Mouse (Mus musculus): Measurements from ENCODE around the gene Cd6. TPM values are rescaled to one million over a fixed set of nuclear protein-coding genes. Genes with fewer than 3 reads are reported as not detected.

The Cd6 gene
- polyA plus RNA-seq, 1 experiment from 2014 or later = not detected

- H3K27ac ChIP-seq = no peak overlapping the region
- H3K9ac ChIP-seq = no peak overlapping the region
- H3K36me3 ChIP-seq (replicated peaks) = no peaks in the 10 kb centered on the region
- no peak for ATAC-seq (ENCODE audit: low FRiP score)
- no peak overlapping the region for H3K4me2 ChIP-seq
- H3K9me3 ChIP-seq = no peaks in the 10 kb centered on the region
- no peaks in the 10 kb centered on the region for H3K4me1 ChIP-seq
- no peak overlapping the region for H3K4me3 ChIP-seq (replicated peaks)
- WGBS = 70% methylated on average over 6 of the region's 6 CpGs
- no peaks in the 10 kb centered on the region for H3K27me3 ChIP-seq
Measured at GRCm38 (mm10) chr19:10768694-10769428, 61.0 kb downstream of the Cd6 start.

DNA sequence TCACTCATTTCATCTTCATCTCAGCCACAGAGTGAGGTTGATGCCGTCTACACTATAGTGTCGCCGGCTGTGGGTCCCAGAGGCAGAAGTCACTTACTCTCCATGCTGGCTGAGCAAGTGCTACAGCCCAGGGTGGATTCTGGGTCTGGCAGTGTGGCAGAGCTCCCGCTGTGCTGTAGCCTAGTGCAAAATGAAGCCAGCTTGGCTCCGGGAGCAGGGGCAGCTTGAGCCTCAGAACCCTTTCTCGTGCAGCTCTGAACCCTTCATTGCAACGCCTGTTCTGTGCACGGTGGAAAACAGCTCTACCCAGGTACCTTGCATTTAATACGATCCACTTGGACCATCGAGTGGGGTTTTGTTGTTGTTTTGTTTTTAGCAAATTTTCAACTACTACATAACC is 62.2 kb downstream of the Cd6 start:
- no peaks in the 10 kb centered on the region for H3K27me3 ChIP-seq
- H3K9ac ChIP-seq = no peak overlapping the region
- H3K27ac ChIP-seq = no peak overlapping the region
- no peak for ATAC-seq (ENCODE audit: low FRiP score)
- no peak overlapping the region for H3K4me3 ChIP-seq (replicated peaks)
- no peaks in the 10 kb centered on the region for H3K4me1 ChIP-seq
- H3K36me3 ChIP-seq (replicated peaks) = no peaks in the 10 kb centered on the region
- no peak overlapping the region for H3K4me2 ChIP-seq
- 87% methylated on average over 10 of the region's 10 CpGs for WGBS
- no peaks in the 10 kb centered on the region for H3K9me3 ChIP-seq

- WGBS = 86% methylated on average over 21 of the region's 21 CpGs
- H3K9me3 ChIP-seq = no peaks in the 10 kb centered on the region
Measured at GRCm38 (mm10) chr19:10763381-10764031, 66.4 kb downstream of the Cd6 start.

DNA sequence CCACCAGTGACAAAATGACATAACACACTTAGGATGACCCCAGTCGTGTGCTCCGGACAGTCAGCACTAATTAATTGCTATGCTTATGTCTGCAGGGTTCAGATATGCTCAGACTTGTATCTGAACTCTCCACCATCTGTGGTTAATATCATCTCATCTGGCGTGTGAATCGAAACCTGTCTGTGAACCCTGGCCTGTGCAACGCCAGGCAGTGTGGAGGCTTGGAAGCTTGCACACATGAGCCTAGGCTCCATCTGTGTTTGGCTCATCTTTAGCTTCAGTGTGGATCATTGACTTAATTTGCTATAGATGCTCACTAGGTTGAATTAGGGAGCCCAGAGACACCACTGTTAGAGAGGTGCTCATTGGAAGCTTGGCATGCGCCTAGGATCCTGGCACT is 67.4 kb downstream of the Cd6 start:
- H3K4me3 ChIP-seq (replicated peaks) = no peak overlapping the region
- H3K9ac ChIP-seq = no peak overlapping the region
- 89% methylated on average over 6 of the region's 6 CpGs for WGBS
- no peak for ATAC-seq (ENCODE audit: low FRiP score)
- H3K27me3 ChIP-seq = no peaks in the 10 kb centered on the region
- H3K36me3 ChIP-seq (replicated peaks) = no peaks in the 10 kb centered on the region
- H3K4me2 ChIP-seq = no peak overlapping the region
- no peaks in the 10 kb centered on the region for H3K9me3 ChIP-seq
- 0 out of 2 replicates have a peak, but pooled peaks cover 4% of the 10 kb centered on the region for H3K4me1 ChIP-seq
- no peak overlapping the region for H3K27ac ChIP-seq

More at GRCm38 (mm10) chr19:10763381-10764031, 66.4 kb downstream of the Cd6 start:
- Histone ChIP-seq H3K4me3 (replicated peaks) (no peak overlapping the region), H3K27ac (no peak overlapping the region), H3K9ac (no peak overlapping the region), H3K27me3 (no peaks in the 10 kb centered on the region), H3K4me1 (0 out of 2 replicates have a peak, but pooled peaks cover 4% of the 10 kb centered on the region), H3K4me2 (no peak overlapping the region), H3K36me3 (replicated peaks) (no peaks in the 10 kb centered on the region)
- no peak for ATAC-seq (ENCODE audit: low FRiP score)

DNA sequence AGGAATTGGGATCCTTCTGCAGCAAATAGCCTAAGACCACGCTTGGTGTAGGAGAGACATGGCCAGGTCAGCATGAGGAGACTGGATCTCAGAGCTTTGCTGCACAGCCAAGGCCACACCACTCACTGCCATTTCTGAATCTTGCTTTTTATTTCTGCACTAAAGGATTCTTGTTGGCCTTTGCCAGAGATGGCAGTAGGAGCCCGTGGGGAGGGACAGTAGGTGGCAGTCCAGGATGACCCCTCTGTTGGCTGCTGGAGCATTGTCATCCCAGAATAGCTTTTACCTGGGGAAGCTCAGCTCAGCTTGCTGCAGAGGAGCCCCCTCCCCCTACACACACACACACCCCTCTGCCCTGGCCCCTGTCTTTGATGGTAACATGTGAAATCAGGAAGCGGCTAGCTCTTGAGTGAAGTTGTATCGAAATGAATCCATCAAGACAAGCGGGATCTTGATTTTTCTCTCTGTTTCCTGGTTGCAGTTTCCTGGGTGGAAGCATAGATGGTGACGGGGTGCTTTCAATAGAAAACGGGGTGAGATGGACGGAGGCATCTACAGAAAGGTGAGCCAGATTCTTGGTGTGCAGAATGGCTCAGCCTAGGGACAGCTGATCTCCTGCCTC is 68.0 kb downstream of the Cd6 start:
- Histone ChIP-seq H3K27me3 (no peaks in the 10 kb centered on the region), H3K27ac (no peak overlapping the region), H3K36me3 (replicated peaks) (no peaks in the 10 kb centered on the region), H3K4me1 (0 out of 2 replicates have a peak, but pooled peaks cover 4% of the 10 kb centered on the region), H3K4me3 (replicated peaks) (no peak overlapping the region), H3K4me2 (no peak overlapping the region), H3K9ac (no peak overlapping the region), H3K9me3 (no peaks in the 10 kb centered on the region)
- no peak for ATAC-seq (ENCODE audit: low FRiP score)
- 88% methylated on average over 8 of the region's 8 CpGs for WGBS

DNA sequence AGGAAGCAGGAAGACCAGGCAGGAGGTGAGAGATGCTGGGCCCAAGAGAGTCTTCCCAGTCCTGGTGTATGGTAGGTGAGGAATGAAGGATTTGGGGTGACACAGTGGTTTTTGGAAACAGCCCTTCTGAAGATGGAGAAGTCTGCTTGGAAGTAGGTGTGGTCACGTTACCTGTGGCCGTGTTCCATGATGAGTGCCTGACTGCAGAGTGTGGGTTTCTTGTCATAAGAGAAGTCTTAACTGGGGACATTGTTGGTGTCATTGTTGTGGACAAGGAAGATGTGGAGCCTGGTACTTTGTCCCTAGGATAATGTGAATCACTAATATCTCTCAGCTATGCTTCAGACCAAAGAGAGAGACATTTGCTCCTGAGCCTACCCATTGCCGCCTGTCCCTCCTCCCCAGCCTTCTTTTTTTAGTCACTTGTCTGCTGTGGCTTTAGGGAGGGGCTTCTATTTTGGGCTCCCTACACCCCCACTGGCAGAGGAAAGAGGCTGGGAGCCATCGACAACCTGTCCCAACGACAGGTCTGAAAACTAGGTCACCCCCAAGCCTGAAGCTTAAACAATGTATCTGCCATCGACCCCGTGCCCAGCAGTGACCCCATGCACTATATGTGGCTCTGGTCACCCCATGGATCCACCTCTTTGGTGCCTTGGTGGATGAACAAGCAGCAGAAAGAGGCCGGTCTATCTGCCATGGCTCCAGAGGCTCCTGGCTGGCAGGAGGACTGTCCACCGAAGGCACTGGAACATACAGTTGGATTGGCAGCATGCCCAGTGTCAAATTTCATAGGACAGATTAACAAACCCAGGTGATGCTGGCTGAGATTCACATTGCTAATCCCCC is 69.7 kb downstream of the Cd6 start:
- Histone ChIP-seq H3K9ac (no peak overlapping the region), H3K27ac (no peak overlapping the region), H3K4me2 (no peak overlapping the region), H3K4me3 (replicated peaks) (no peak overlapping the region), H3K27me3 (no peaks in the 10 kb centered on the region), H3K9me3 (no peaks in the 10 kb centered on the region), H3K36me3 (replicated peaks) (no peaks in the 10 kb centered on the region), H3K4me1 (0 out of 2 replicates have a peak, but pooled peaks cover 4% of the 10 kb centered on the region)
- WGBS = 88% methylated on average over 9 of the region's 9 CpGs
- no peak for ATAC-seq (ENCODE audit: low FRiP score)

DNA sequence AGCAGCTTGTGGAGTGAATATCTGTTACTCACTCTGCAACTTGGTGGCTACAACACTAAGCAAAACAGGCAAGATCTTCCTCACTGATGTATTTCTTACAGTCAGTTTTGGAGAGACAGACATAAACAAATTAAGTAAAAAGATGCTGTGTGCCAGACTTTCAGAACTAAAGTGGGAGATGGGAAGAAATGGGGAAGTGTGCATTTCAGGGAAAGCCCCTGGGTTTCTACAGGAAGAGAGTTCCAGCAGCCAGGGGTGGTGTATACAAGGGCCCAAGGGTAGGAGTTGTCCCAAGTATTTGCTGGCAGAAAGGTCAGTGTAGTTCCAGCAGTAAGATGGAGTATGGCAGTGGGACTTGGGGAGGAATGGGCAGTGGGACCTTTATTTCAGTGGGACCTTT is 70.3 kb downstream of the Cd6 start:
- Histone ChIP-seq H3K4me1 (0 out of 2 replicates have a peak, but pooled peaks cover 4% of the 10 kb centered on the region), H3K27ac (no peak overlapping the region), H3K9me3 (no peaks in the 10 kb centered on the region), H3K27me3 (no peaks in the 10 kb centered on the region), H3K4me2 (no peak overlapping the region), H3K9ac (no peak overlapping the region), H3K4me3 (replicated peaks) (no peak overlapping the region), H3K36me3 (replicated peaks) (no peaks in the 10 kb centered on the region)
- ATAC-seq (ENCODE audit: low FRiP score) = no peak

- no peaks in the 10 kb centered on the region for H3K27me3 ChIP-seq
- H3K4me2 ChIP-seq = no peak overlapping the region
- no peaks in the 10 kb centered on the region for H3K9me3 ChIP-seq
- no peaks in the 10 kb centered on the region for H3K36me3 ChIP-seq (replicated peaks)
- WGBS = 76% methylated on average over 6 of the region's 6 CpGs
- H3K4me1 ChIP-seq = 0 out of 2 replicates have a peak, but pooled peaks cover 4% of the 10 kb centered on the region
- no peak overlapping the region for H3K9ac ChIP-seq
- no peak overlapping the region for H3K27ac ChIP-seq
- H3K4me3 ChIP-seq (replicated peaks) = no peak overlapping the region
- ATAC-seq (ENCODE audit: low FRiP score) = no peak
Measured at GRCm38 (mm10) chr19:10758708-10759107, 71.2 kb downstream of the Cd6 start.

GRCm38 (mm10) chr19:10757526-10757925 is 72.3 kb downstream of the Cd6 start:
- no peak for ATAC-seq (ENCODE audit: low FRiP score)
- no peaks in the 10 kb centered on the region for H3K9me3 ChIP-seq
- H3K27me3 ChIP-seq = no peaks in the 10 kb centered on the region
- H3K4me2 ChIP-seq = no peak overlapping the region
- no peak overlapping the region for H3K27ac ChIP-seq
- no peak overlapping the region for H3K4me3 ChIP-seq (replicated peaks)
- H3K36me3 ChIP-seq (replicated peaks) = no peaks in the 10 kb centered on the region
- H3K9ac ChIP-seq = no peak overlapping the region
- WGBS = 91% methylated on average over 2 of the region's 2 CpGs
- 0 out of 2 replicates have a peak, but pooled peaks cover 4% of the 10 kb centered on the region for H3K4me1 ChIP-seq

- H3K4me2 ChIP-seq = no peak overlapping the region
- no peak overlapping the region for H3K9ac ChIP-seq
- H3K27ac ChIP-seq = no peak overlapping the region
- no peak for ATAC-seq (ENCODE audit: low FRiP score)
- H3K9me3 ChIP-seq = no peaks in the 10 kb centered on the region
- H3K27me3 ChIP-seq = no peaks in the 10 kb centered on the region
- no peak overlapping the region for H3K4me3 ChIP-seq (replicated peaks)
- H3K4me1 ChIP-seq = 0 out of 2 replicates have a peak, but pooled peaks cover 4% of the 10 kb centered on the region
- H3K36me3 ChIP-seq (replicated peaks) = no peaks in the 10 kb centered on the region
Measured at GRCm38 (mm10) chr19:10757125-10757524, 72.7 kb downstream of the Cd6 start.

- Histone ChIP-seq H3K4me3 (replicated peaks) (no peak overlapping the region), H3K9ac (no peak overlapping the region), H3K4me2 (no peak overlapping the region), H3K9me3 (no peaks in the 10 kb centered on the region), H3K27ac (no peak overlapping the region), H3K36me3 (replicated peaks) (no peaks in the 10 kb centered on the region), H3K4me1 (peaks cover 6% of the 10 kb centered on the region; the same call in 1 of the 2 replicates), H3K27me3 (no peaks in the 10 kb centered on the region; the same call in 1 of the 2 replicates)
- 94% methylated on average over 5 of the region's 5 CpGs for WGBS
- no peak for ATAC-seq (ENCODE audit: low FRiP score)
Measured at GRCm38 (mm10) chr19:10752646-10753045, 77.2 kb downstream of the Cd6 start.

GRCm38 (mm10) chr19:10752106-10752505 is 77.8 kb downstream of the Cd6 start:
- ATAC-seq (ENCODE audit: low FRiP score) = no peak
- Histone ChIP-seq H3K36me3 (replicated peaks) (no peaks in the 10 kb centered on the region), H3K4me3 (replicated peaks) (no peak overlapping the region), H3K4me2 (no peak overlapping the region), H3K27me3 (no peaks in the 10 kb centered on the region; the same call in 1 of the 2 replicates), H3K9me3 (no peaks in the 10 kb centered on the region), H3K4me1 (peaks cover 6% of the 10 kb centered on the region; the same call in 1 of the 2 replicates), H3K27ac (no peak overlapping the region), H3K9ac (no peak overlapping the region)
- WGBS = 87% methylated on average over 6 of the region's 6 CpGs
